Mouse (Mus musculus) embryo, embryonic 11 days (tissue): ENCODE measurements at regions not wholly inside any gene's neighbourhood (a gene's known extent, or its start where the extent isn't known, plus 50 kb on each side); places are given as distances from the start of the nearest gene placed in this dataset.

Experiments
- DNase-seq: peaks from one replicate; pipeline ENCODE4 v3.0.0-alpha.2; 2015

GRCm38 (mm10) chr3:61849317-61849716 lies 483.6 kb upstream of the B430305J03Rik start:
- DNase-seq, result no peak

- DNase-seq, result no peak
These were observed 481.0 kb upstream of the B430305J03Rik start for GRCm38 (mm10) chr3:61846703-61847102.

- DNase-seq, result peak; percentile 59
These were observed 473.7 kb upstream of the B430305J03Rik start for GRCm38 (mm10) chr3:61839355-61840009.

GRCm38 (mm10) chr3:61816807-61817206 lies 451.1 kb upstream of the B430305J03Rik start:
- DNase-seq, result no peak

- no peak for DNase-seq
These were observed 430.3 kb upstream of the B430305J03Rik start for GRCm38 (mm10) chr3:61796021-61796420.

- DNase-seq, result no peak
These were observed 424.9 kb upstream of the B430305J03Rik start for GRCm38 (mm10) chr3:61790674-61791073.
